Mouse (Mus musculus): ENCODE data around the gene Sqstm1. TPM values are rescaled to one million over a fixed set of nuclear protein-coding genes. Genes with fewer than 3 reads are reported as not detected.

The Sqstm1 gene
- total and polyA plus RNA-seq, 3 experiments, result 187 to 223 TPM; not detected in 1

DNA sequence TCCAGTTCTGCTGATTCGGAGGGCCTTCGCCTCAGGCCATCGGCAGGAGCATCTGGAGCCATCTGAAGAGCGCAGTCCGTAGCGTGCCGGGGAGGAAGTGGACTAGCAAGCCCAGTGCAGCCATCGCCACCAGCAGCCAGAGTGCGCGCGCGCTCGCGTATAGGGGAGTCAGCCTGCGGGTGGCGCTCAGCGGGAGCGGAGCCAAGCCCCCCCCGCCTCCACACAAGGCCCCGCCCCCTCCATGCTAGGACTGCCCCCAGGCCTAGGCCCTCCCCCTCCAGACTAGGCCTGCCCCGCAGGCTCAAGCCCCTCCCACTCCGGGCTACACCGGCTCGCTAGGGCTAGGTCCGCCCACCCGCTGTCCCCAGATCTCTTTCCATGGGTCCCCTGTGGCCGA, 25.9 kb upstream of the Sqstm1 start:
- H3K4me1 ChIP-seq (ENCODE audit: control insufficient read depth in 1 of 2, insufficient read depth in 2 of 2, low read length in 2 of 2), result peaks cover 3 to 19% of the 10 kb centered on the region in 2 experiments; a peak in 3 of 4 replicates
- H3K4me3 ChIP-seq (ENCODE audit: control insufficient read depth in 1 of 2, insufficient read depth in 1 of 2, low read depth in 2 of 2, low read length in 2 of 2), result peak overlapping the region; percentile 80 to 95
- peak overlapping the region; percentile 73 for H3K9ac ChIP-seq (ENCODE audit: control insufficient read depth, low read depth, low read length, poor library complexity, severe bottlenecking)
- no peaks in the 10 kb centered on the region for H3K9me3 ChIP-seq (replicated peaks; ENCODE audit: insufficient read depth, low read length)
- DNase-seq (ENCODE audit: low read depth, low spot score), result peak; percentile 97
- H3K79me2 ChIP-seq (ENCODE audit: control insufficient read depth, insufficient read depth, low read length, poor library complexity), result no peaks in the 10 kb centered on the region; the same call in 1 of the 2 replicates
- peaks cover 4 to 7% of the 10 kb centered on the region in 2 experiments; a peak in 3 of 4 replicates for H3K36me3 ChIP-seq (ENCODE audit: control insufficient read depth in 1 of 2, insufficient read depth in 2 of 2, low read length in 2 of 2)
- TF ChIP-seq CTCF (IDR thresholded peaks at IDR 0.05 in 2 of 3, conservative IDR thresholded peaks at IDR 0.05 in 1 of 3; ENCODE audit: control insufficient read depth in 1 of 3, insufficient read depth in 1 of 3, low read depth in 2 of 3, low read length in 3 of 3, poor library complexity in 1 of 3, severe bottlenecking in 1 of 3) (peak in 2 of 3 experiments; percentile 52 to 66; a peak in 4 of 6 replicates), MXI1 (IDR thresholded peaks at IDR 0.05; ENCODE audit: low read depth, low read length) (no peak; the same call in 1 of the 2 replicates), TBP (IDR thresholded peaks at IDR 0.05; ENCODE audit: low read depth, low read length) (0 out of 2 replicates have a peak, but pooled peaks have one; percentile 2), SMC3 (IDR thresholded peaks at IDR 0.05; ENCODE audit: low read depth, low read length) (peak; percentile 42), POLR2A (IDR thresholded peaks at IDR 0.05; ENCODE audit: control insufficient read depth in 1 of 2, insufficient read depth in 1 of 2, low read depth in 1 of 2, low read length in 2 of 2, poor library complexity in 1 of 2) (peak in 1 of 2 experiments; percentile 48; a peak in 3 of 4 replicates), MAFK (IDR thresholded peaks at IDR 0.05; ENCODE audit: borderline replicate concordance, low read depth, low read length) (no peak), NELFE (IDR thresholded peaks at IDR 0.05; ENCODE audit: low read depth, low read length) (peak; percentile 9; the same call in 1 of the 2 replicates), UBTF (IDR thresholded peaks at IDR 0.05; ENCODE audit: borderline replicate concordance, insufficient read depth, low read depth, low read length) (0 out of 2 replicates have a peak, but pooled peaks have one; percentile 9), MAZ (IDR thresholded peaks at IDR 0.05; ENCODE audit: low read depth, low read length) (peak; percentile 95), POLR2AphosphoS2 (IDR thresholded peaks at IDR 0.05; ENCODE audit: low read length) (peak; percentile 74), NRF1 (IDR thresholded peaks at IDR 0.05; ENCODE audit: insufficient read depth, low read depth, low read length, poor library complexity, severe bottlenecking) (peak; percentile 62)
- no peaks in the 10 kb centered on the region for H3K27me3 ChIP-seq (ENCODE audit: control insufficient read depth in 1 of 2, insufficient read depth in 2 of 2, low read length in 2 of 2)
- H3K27ac ChIP-seq (ENCODE audit: control insufficient read depth, low read depth, low read length), result no peak overlapping the region

- H3K9ac ChIP-seq (ENCODE audit: control insufficient read depth, low read depth, low read length, poor library complexity, severe bottlenecking), result no peak overlapping the region
- TF ChIP-seq POLR2A (IDR thresholded peaks at IDR 0.05; ENCODE audit: control insufficient read depth in 1 of 2, insufficient read depth in 1 of 2, low read depth in 1 of 2, low read length in 2 of 2, poor library complexity in 1 of 2) (no peak), BHLHE40 (IDR thresholded peaks at IDR 0.05; ENCODE audit: borderline replicate concordance, low read depth, low read length) (no peak), NELFE (IDR thresholded peaks at IDR 0.05; ENCODE audit: low read depth, low read length) (no peak), ETS1 (IDR thresholded peaks at IDR 0.05; ENCODE audit: low read depth, low read length) (no peak), GATA1 (IDR thresholded peaks at IDR 0.05; ENCODE audit: low read depth, low read length) (no peak), ZC3H11A (IDR thresholded peaks at IDR 0.05; ENCODE audit: low read depth, low read length) (no peak), MAZ (IDR thresholded peaks at IDR 0.05; ENCODE audit: low read depth, low read length) (no peak), SIN3A (IDR thresholded peaks at IDR 0.05; ENCODE audit: low read length) (no peak), TCF12 (IDR thresholded peaks at IDR 0.05; ENCODE audit: low read depth, low read length) (no peak), USF1 (IDR thresholded peaks at IDR 0.05; ENCODE audit: low read depth, low read length) (no peak)
Observed at GRCm38 (mm10) chr11:50234606-50235005, 24.0 kb upstream of the Sqstm1 start.

More at GRCm38 (mm10) chr11:50234606-50235005, 24.0 kb upstream of the Sqstm1 start:
- DNase-seq (ENCODE audit: low read depth, low spot score), result no peak
- peaks cover 3 to 15% of the 10 kb centered on the region in 2 experiments; a peak in 3 of 4 replicates for H3K4me1 ChIP-seq (ENCODE audit: control insufficient read depth in 1 of 2, insufficient read depth in 2 of 2, low read length in 2 of 2)
- no peaks in the 10 kb centered on the region; the same call in 1 of the 2 replicates for H3K79me2 ChIP-seq (ENCODE audit: control insufficient read depth, insufficient read depth, low read length, poor library complexity)
- H3K27me3 ChIP-seq (ENCODE audit: control insufficient read depth in 1 of 2, insufficient read depth in 2 of 2, low read length in 2 of 2), result no peaks in the 10 kb centered on the region
- H3K36me3 ChIP-seq (ENCODE audit: control insufficient read depth in 1 of 2, insufficient read depth in 2 of 2, low read length in 2 of 2), result peaks cover 5 to 7% of the 10 kb centered on the region in 2 experiments; a peak in 3 of 4 replicates
- H3K27ac ChIP-seq (ENCODE audit: control insufficient read depth, low read depth, low read length), result no peak overlapping the region
- H3K9me3 ChIP-seq (replicated peaks; ENCODE audit: insufficient read depth, low read length), result no peaks in the 10 kb centered on the region
- H3K4me3 ChIP-seq (ENCODE audit: control insufficient read depth in 1 of 2, insufficient read depth in 1 of 2, low read depth in 2 of 2, low read length in 2 of 2), result no peak overlapping the region

Data from MEL (cell line).